Mouse (Mus musculus): ENCODE results near the gene Gm49361. TPM values are rescaled to one million over a fixed set of nuclear protein-coding genes. Genes with fewer than 3 reads are reported as not detected.

Gm49361 gene
- polyA plus RNA-seq, 1 experiment, result 4.2 TPM

- H3K36me3 ChIP-seq (ENCODE audit: control insufficient read depth, insufficient read depth, low read length), result no peaks in the 10 kb centered on the region
- H3K27me3 ChIP-seq (ENCODE audit: control insufficient read depth, insufficient read depth, low read length), result no peaks in the 10 kb centered on the region
- H3K4me3 ChIP-seq (ENCODE audit: control insufficient read depth, low read depth, low read length), result no peak overlapping the region
- TF ChIP-seq POLR2A (IDR thresholded peaks at IDR 0.05; ENCODE audit: control insufficient read depth, low read depth, low read length) (no peak), CTCF (IDR thresholded peaks at IDR 0.05; ENCODE audit: control insufficient read depth, insufficient read depth, insufficient replicate concordance, low read depth, low read length) (no peak)
- H3K27ac ChIP-seq (ENCODE audit: control insufficient read depth, insufficient read depth, low read depth, low read length), result no peak overlapping the region
- H3K4me1 ChIP-seq (ENCODE audit: control insufficient read depth, insufficient read depth, low read length), result no peaks in the 10 kb centered on the region
Measured at GRCm38 (mm10) chr14:57701915-57702477, 43.9 kb downstream of the Gm49361 start.

- TF ChIP-seq POLR2A (IDR thresholded peaks at IDR 0.05; ENCODE audit: control insufficient read depth, low read depth, low read length) (no peak), CTCF (IDR thresholded peaks at IDR 0.05; ENCODE audit: control insufficient read depth, insufficient read depth, insufficient replicate concordance, low read depth, low read length) (no peak)
- Histone ChIP-seq H3K27ac (ENCODE audit: control insufficient read depth, insufficient read depth, low read depth, low read length) (no peak overlapping the region), H3K27me3 (ENCODE audit: control insufficient read depth, insufficient read depth, low read length) (no peaks in the 10 kb centered on the region), H3K4me1 (ENCODE audit: control insufficient read depth, insufficient read depth, low read length) (no peaks in the 10 kb centered on the region), H3K36me3 (ENCODE audit: control insufficient read depth, insufficient read depth, low read length) (no peaks in the 10 kb centered on the region; the same call in 1 of the 2 replicates), H3K4me3 (ENCODE audit: control insufficient read depth, low read depth, low read length) (no peak overlapping the region)
Measured at GRCm38 (mm10) chr14:57699461-57699970, 46.4 kb downstream of the Gm49361 start.

- Histone ChIP-seq H3K4me1 (ENCODE audit: control insufficient read depth, insufficient read depth, low read length) (no peaks in the 10 kb centered on the region), H3K27me3 (ENCODE audit: control insufficient read depth, insufficient read depth, low read length) (no peaks in the 10 kb centered on the region), H3K36me3 (ENCODE audit: control insufficient read depth, insufficient read depth, low read length) (no peaks in the 10 kb centered on the region; the same call in 1 of the 2 replicates), H3K4me3 (ENCODE audit: control insufficient read depth, low read depth, low read length) (no peak overlapping the region), H3K27ac (ENCODE audit: control insufficient read depth, insufficient read depth, low read depth, low read length) (no peak overlapping the region)
- TF ChIP-seq POLR2A (IDR thresholded peaks at IDR 0.05; ENCODE audit: control insufficient read depth, low read depth, low read length), result no peak
- no peak for TF ChIP-seq CTCF (IDR thresholded peaks at IDR 0.05; ENCODE audit: control insufficient read depth, insufficient read depth, insufficient replicate concordance, low read depth, low read length)
Measured at GRCm38 (mm10) chr14:57699016-57699415, 46.9 kb downstream of the Gm49361 start.

GRCm38 (mm10) chr14:57696066-57696465, 49.8 kb downstream of the Gm49361 start:
- Histone ChIP-seq H3K27me3 (ENCODE audit: control insufficient read depth, insufficient read depth, low read length) (no peaks in the 10 kb centered on the region), H3K36me3 (ENCODE audit: control insufficient read depth, insufficient read depth, low read length) (no peaks in the 10 kb centered on the region; the same call in 1 of the 2 replicates), H3K4me1 (ENCODE audit: control insufficient read depth, insufficient read depth, low read length) (no peaks in the 10 kb centered on the region), H3K4me3 (ENCODE audit: control insufficient read depth, low read depth, low read length) (no peak overlapping the region), H3K27ac (ENCODE audit: control insufficient read depth, insufficient read depth, low read depth, low read length) (no peak overlapping the region)
- TF ChIP-seq POLR2A (IDR thresholded peaks at IDR 0.05; ENCODE audit: control insufficient read depth, low read depth, low read length) (no peak), CTCF (IDR thresholded peaks at IDR 0.05; ENCODE audit: control insufficient read depth, insufficient read depth, insufficient replicate concordance, low read depth, low read length) (no peak)

- TF ChIP-seq CTCF (IDR thresholded peaks at IDR 0.05; ENCODE audit: control insufficient read depth, insufficient read depth, insufficient replicate concordance, low read depth, low read length) (no peak), POLR2A (IDR thresholded peaks at IDR 0.05; ENCODE audit: control insufficient read depth, low read depth, low read length) (no peak)
- no peaks in the 10 kb centered on the region; the same call in 1 of the 2 replicates for H3K36me3 ChIP-seq (ENCODE audit: control insufficient read depth, insufficient read depth, low read length)
Measured at GRCm38 (mm10) chr14:57695550-57695949, 50.4 kb downstream of the Gm49361 start.

GRCm38 (mm10) chr14:57694246-57694645, 51.7 kb downstream of the Gm49361 start:
- Histone ChIP-seq H3K4me1 (ENCODE audit: control insufficient read depth, insufficient read depth, low read length) (no peaks in the 10 kb centered on the region), H3K27me3 (ENCODE audit: control insufficient read depth, insufficient read depth, low read length) (no peaks in the 10 kb centered on the region), H3K4me3 (ENCODE audit: control insufficient read depth, low read depth, low read length) (no peak overlapping the region), H3K27ac (ENCODE audit: control insufficient read depth, insufficient read depth, low read depth, low read length) (no peak overlapping the region), H3K36me3 (ENCODE audit: control insufficient read depth, insufficient read depth, low read length) (no peaks in the 10 kb centered on the region; the same call in 1 of the 2 replicates)
- no peak for TF ChIP-seq CTCF (IDR thresholded peaks at IDR 0.05; ENCODE audit: control insufficient read depth, insufficient read depth, insufficient replicate concordance, low read depth, low read length)
- no peak for TF ChIP-seq POLR2A (IDR thresholded peaks at IDR 0.05; ENCODE audit: control insufficient read depth, low read depth, low read length)

More at GRCm38 (mm10) chr14:57695550-57695949, 50.4 kb downstream of the Gm49361 start:
- no peaks in the 10 kb centered on the region for H3K27me3 ChIP-seq (ENCODE audit: control insufficient read depth, insufficient read depth, low read length)
- no peak overlapping the region for H3K4me3 ChIP-seq (ENCODE audit: control insufficient read depth, low read depth, low read length)
- no peak overlapping the region for H3K27ac ChIP-seq (ENCODE audit: control insufficient read depth, insufficient read depth, low read depth, low read length)
- no peaks in the 10 kb centered on the region for H3K4me1 ChIP-seq (ENCODE audit: control insufficient read depth, insufficient read depth, low read length)

GRCm38 (mm10) chr14:57692517-57693130, 53.3 kb downstream of the Gm49361 start:
- H3K27me3 ChIP-seq (ENCODE audit: control insufficient read depth, insufficient read depth, low read length), result no peaks in the 10 kb centered on the region
- H3K4me3 ChIP-seq (ENCODE audit: control insufficient read depth, low read depth, low read length), result no peak overlapping the region
- no peaks in the 10 kb centered on the region for H3K4me1 ChIP-seq (ENCODE audit: control insufficient read depth, insufficient read depth, low read length)
- H3K27ac ChIP-seq (ENCODE audit: control insufficient read depth, insufficient read depth, low read depth, low read length), result no peak overlapping the region
- no peak for TF ChIP-seq CTCF (IDR thresholded peaks at IDR 0.05; ENCODE audit: control insufficient read depth, insufficient read depth, insufficient replicate concordance, low read depth, low read length)
- TF ChIP-seq POLR2A (IDR thresholded peaks at IDR 0.05; ENCODE audit: control insufficient read depth, low read depth, low read length), result no peak
- H3K36me3 ChIP-seq (ENCODE audit: control insufficient read depth, insufficient read depth, low read length), result no peaks in the 10 kb centered on the region; the same call in 1 of the 2 replicates
